Mouse (Mus musculus) embryonic fibroblast, embryonic 13.5 days (primary cell): Measurements from ENCODE around the gene C730034F03Rik. TPM values are rescaled to one million over a fixed set of nuclear protein-coding genes. Genes with fewer than 3 reads are reported as not detected.

ENCODE experiments used
- H3K27ac ChIP-seq: 2 replicates; pipeline ENCODE4 v1.5.1; 2012; ENCODE audit warnings: low read length, control low read depth, inconsistent platforms; ENCODE audit not compliant: insufficient read depth
- H3K4me1 ChIP-seq: 2 replicates; pipeline ENCODE4 v1.6.1; 2011; ENCODE audit warnings: low read length; ENCODE audit not compliant: control insufficient read depth, insufficient read depth
- H3K4me3 ChIP-seq: 2 replicates; pipeline ENCODE4 v1.5.1; 2011; ENCODE audit warnings: mild to moderate bottlenecking, control low read depth, low read length; ENCODE audit not compliant: insufficient read depth
- CTCF ChIP-seq: IDR thresholded peaks from 2 replicates; pipeline ENCODE4 v1.5.1; 2011; ENCODE audit warnings: mild to moderate bottlenecking, control low read depth, low read length, moderate library complexity, borderline replicate concordance; ENCODE audit not compliant: insufficient read depth
- POLR2A ChIP-seq: IDR thresholded peaks from 2 replicates; pipeline ENCODE4 v1.6.1; 2011; ENCODE audit warnings: low read depth, mild to moderate bottlenecking, control low read depth, low read length, moderate library complexity
- polyA plus RNA-seq: library from polyadenylated mRNA; stranded (reverse); fragments of >200 nt; gene quantifications from 2 replicates; pipeline ENCODE4 v1.2.4, GENCODE M21; 2011; ENCODE audit warnings: low read depth; ENCODE audit not compliant: missing spikeins, insufficient read length

The C730034F03Rik gene
- 1.3 and 1.4 TPM in 2 replicates for polyA plus RNA-seq

- Histone ChIP-seq H3K4me3 (peak within 1 kb of the TSS; percentile 62), H3K4me1 (no peaks in the 10 kb centered on the region), H3K27ac (peak within 1 kb of the TSS; percentile 80)
- TF ChIP-seq POLR2A (peak; percentile 91), CTCF (no peak)
These were observed at the start of gene C730034F03Rik, which contains the start of the genes Gm44502 and Chkb for GRCm38 (mm10) chr15:89429352-89430221. TSS of gene C730034F03Rik (plus strand) at chr15:89429589. TSS of gene Gm44502 (minus strand) at chr15:89429696. TSS of gene Chkb (minus strand) at chr15:89429908.

- Histone ChIP-seq H3K4me3 (no peak within 1 kb of the TSS), H3K27ac (no peak within 1 kb of the TSS), H3K4me1 (no peaks in the 10 kb centered on the region)
- no peak for TF ChIP-seq CTCF
- TF ChIP-seq POLR2A = no peak
These were observed 44.8 kb upstream of the C730034F03Rik start, which contains the start of gene Klhdc7b for GRCm38 (mm10) chr15:89384617-89385016. TSS of gene Klhdc7b (plus strand) at chr15:89384917.

GRCm38 (mm10) chr15:89387127-89387526, 42.3 kb upstream of the C730034F03Rik start:
- no peaks in the 10 kb centered on the region for H3K4me1 ChIP-seq
- H3K4me3 ChIP-seq = no peak overlapping the region
- TF ChIP-seq CTCF = no peak
- TF ChIP-seq POLR2A = no peak
- H3K27ac ChIP-seq = no peak overlapping the region

GRCm38 (mm10) chr15:89390081-89390480, 39.3 kb upstream of the C730034F03Rik start:
- no peak overlapping the region for H3K4me3 ChIP-seq
- no peak overlapping the region for H3K27ac ChIP-seq
- TF ChIP-seq CTCF (no peak), POLR2A (no peak)
- no peaks in the 10 kb centered on the region for H3K4me1 ChIP-seq

- no peak for TF ChIP-seq POLR2A
- no peak for TF ChIP-seq CTCF
- Histone ChIP-seq H3K4me3 (no peak overlapping the region), H3K27ac (no peak overlapping the region), H3K4me1 (no peaks in the 10 kb centered on the region)
These were observed 32.5 kb upstream of the C730034F03Rik start for GRCm38 (mm10) chr15:89396883-89397282.

GRCm38 (mm10) chr15:89398146-89398545, 31.2 kb upstream of the C730034F03Rik start:
- Histone ChIP-seq H3K4me1 (no peaks in the 10 kb centered on the region), H3K4me3 (no peak overlapping the region), H3K27ac (no peak overlapping the region)
- TF ChIP-seq CTCF (no peak), POLR2A (no peak)

GRCm38 (mm10) chr15:89399716-89400115, 29.7 kb upstream of the C730034F03Rik start:
- Histone ChIP-seq H3K4me3 (no peak overlapping the region), H3K4me1 (no peaks in the 10 kb centered on the region), H3K27ac (no peak overlapping the region)
- TF ChIP-seq POLR2A = no peak

- TF ChIP-seq CTCF = no peak
- TF ChIP-seq POLR2A = no peak
- Histone ChIP-seq H3K4me3 (no peak overlapping the region), H3K27ac (no peak overlapping the region), H3K4me1 (no peaks in the 10 kb centered on the region)
These were observed 26.9 kb upstream of the C730034F03Rik start for GRCm38 (mm10) chr15:89402471-89402870.

GRCm38 (mm10) chr15:89404831-89405623, 24.4 kb upstream of the C730034F03Rik start:
- H3K27ac ChIP-seq = no peak overlapping the region
- no peak overlapping the region for H3K4me3 ChIP-seq
- no peaks in the 10 kb centered on the region for H3K4me1 ChIP-seq
- TF ChIP-seq POLR2A = no peak
- no peak for TF ChIP-seq CTCF

GRCm38 (mm10) chr15:89406691-89407090, 22.7 kb upstream of the C730034F03Rik start:
- Histone ChIP-seq H3K4me3 (no peak overlapping the region), H3K27ac (no peak overlapping the region), H3K4me1 (no peaks in the 10 kb centered on the region)
- TF ChIP-seq CTCF = no peak
- no peak for TF ChIP-seq POLR2A
